Comparison of ENCODE assay signal across 11 mouse cellular contexts in genomic region chr13:110097424-110098050, GRCm38 (mm10).
DNase-seq lines count a peak whose midpoint lies in the region; ATAC-seq lines count a peak whose summit lies in the region.
"Had no signal": no experiment of that assay in that cellular context is flagged by ENCODE, and none has a peak within 500 bp of the region (broad histone marks: within the 10 kb centered on the region; RNA-seq: fewer than 3 reads in every experiment).

No protein-coding gene starts in this region.

- H3K9me3 ChIP-seq in heart, embryonic 14.5 days (ENCODE audit: control insufficient read depth, low read length), result no peaks in the 10 kb centered on the region
- H3K9me3 ChIP-seq in midbrain, embryonic 12.5 days, result 0 out of 2 replicates have a peak, but pooled peaks cover 3% of the 10 kb centered on the region
- H3K9me3 ChIP-seq in midbrain, embryonic 15.5 days, result no peaks in the 10 kb centered on the region
- no peaks in the 10 kb centered on the region for H3K9me3 ChIP-seq in neural tube, embryonic 15.5 days (replicated peaks)
- H3K9me3 ChIP-seq in intestine, embryonic 16.5 days (ENCODE audit: control insufficient read depth, low read length), result no peaks in the 10 kb centered on the region
- H3K9me3 ChIP-seq: G1E; liver, embryonic 15.5 days had no signal

- WGBS in heart, embryonic 14.5 days, result 75% methylated on average over 6 of the region's 6 CpGs
- 84% methylated on average over 6 of the region's 6 CpGs for WGBS in midbrain, embryonic 12.5 days
- 76% methylated on average over 6 of the region's 6 CpGs for WGBS in midbrain, embryonic 15.5 days
- WGBS in neural tube, embryonic 15.5 days, result 58% methylated on average over 6 of the region's 6 CpGs
- WGBS in intestine, embryonic 16.5 days, result 73% methylated on average over 6 of the region's 6 CpGs

- DNase-seq in heart, postnatal 14 days, result no peak
- DNase-seq in cerebellum, postnatal 14 days, result peak; percentile 61 to 62
- DNase-seq in gastrocnemius, postnatal 36 days, result no peak
- DNase-seq: kidney, adult 2 months had no signal

- H3K9ac ChIP-seq in heart, embryonic 14.5 days (ENCODE audit: low read length), result no peak overlapping the region
- no peak overlapping the region for H3K9ac ChIP-seq in midbrain, embryonic 12.5 days (replicated peaks)
- no peak overlapping the region for H3K9ac ChIP-seq in midbrain, embryonic 15.5 days
- no peak overlapping the region for H3K9ac ChIP-seq in neural tube, embryonic 15.5 days (replicated peaks)
- no peak overlapping the region for H3K9ac ChIP-seq in intestine, embryonic 16.5 days (ENCODE audit: low read depth, low read length)
- H3K9ac ChIP-seq: liver, embryonic 15.5 days had no signal

- peak overlapping the region; percentile 10 to 55; a peak in 2 of 4 replicates for H3K27ac ChIP-seq in heart, embryonic 14.5 days (replicated peaks in 1 of 2; ENCODE audit: control insufficient read depth in 1 of 2, insufficient read depth in 1 of 2, low read depth in 2 of 2, low read length in 2 of 2)
- 0 out of 2 replicates have a peak overlapping the region, but pooled peaks have one; percentile 3 for H3K27ac ChIP-seq in midbrain, embryonic 12.5 days (replicated peaks)
- H3K27ac ChIP-seq in midbrain, embryonic 15.5 days, result no peak overlapping the region
- peak overlapping the region; percentile 51; the same call in 1 of the 2 replicates for H3K27ac ChIP-seq in neural tube, embryonic 15.5 days (replicated peaks)
- no peak overlapping the region for H3K27ac ChIP-seq in intestine, embryonic 16.5 days (ENCODE audit: low read length)
- H3K27ac ChIP-seq: liver, embryonic 15.5 days had no signal

- ATAC-seq in heart, embryonic 14.5 days (ENCODE audit: insufficient number of reproducible peaks, insufficient read depth, low FRiP score, low read depth), result no peak
- no peak for ATAC-seq in midbrain, embryonic 12.5 days (ENCODE audit: low FRiP score, low read depth)
- no peak for ATAC-seq in midbrain, embryonic 15.5 days (replicated peaks)
- ATAC-seq in neural tube, embryonic 15.5 days (ENCODE audit: low FRiP score), result peak; percentile 23; the same call in 1 of the 2 replicates
- ATAC-seq in intestine, embryonic 16.5 days, result no peak

- H3K36me3 ChIP-seq in heart, embryonic 14.5 days (ENCODE audit: control insufficient read depth, insufficient read depth, low read length), result no peaks in the 10 kb centered on the region
- H3K36me3 ChIP-seq in midbrain, embryonic 12.5 days, result no peaks in the 10 kb centered on the region
- H3K36me3 ChIP-seq in midbrain, embryonic 15.5 days (replicated peaks), result no peaks in the 10 kb centered on the region
- no peaks in the 10 kb centered on the region for H3K36me3 ChIP-seq in neural tube, embryonic 15.5 days
- H3K36me3 ChIP-seq in intestine, embryonic 16.5 days (ENCODE audit: control insufficient read depth, insufficient read depth, low read length), result no peaks in the 10 kb centered on the region
- H3K36me3 ChIP-seq: G1E; liver, embryonic 15.5 days had no signal

- no peak overlapping the region for H3K4me2 ChIP-seq in heart, embryonic 14.5 days (ENCODE audit: low read length)
- no peak overlapping the region for H3K4me2 ChIP-seq in midbrain, embryonic 12.5 days (replicated peaks)
- no peak overlapping the region for H3K4me2 ChIP-seq in midbrain, embryonic 15.5 days
- no peak overlapping the region for H3K4me2 ChIP-seq in neural tube, embryonic 15.5 days
- no peak overlapping the region for H3K4me2 ChIP-seq in intestine, embryonic 16.5 days (ENCODE audit: low read depth, low read length)
- H3K4me2 ChIP-seq: liver, embryonic 15.5 days had no signal

- no peaks in the 10 kb centered on the region for H3K27me3 ChIP-seq in heart, embryonic 14.5 days (ENCODE audit: control insufficient read depth, insufficient read depth, low read length)
- no peaks in the 10 kb centered on the region for H3K27me3 ChIP-seq in midbrain, embryonic 12.5 days
- H3K27me3 ChIP-seq in midbrain, embryonic 15.5 days (replicated peaks), result no peaks in the 10 kb centered on the region
- no peaks in the 10 kb centered on the region for H3K27me3 ChIP-seq in neural tube, embryonic 15.5 days (replicated peaks)
- H3K27me3 ChIP-seq in intestine, embryonic 16.5 days (replicated peaks; ENCODE audit: control insufficient read depth, insufficient read depth, low read length), result no peaks in the 10 kb centered on the region
- H3K27me3 ChIP-seq: liver, embryonic 15.5 days had no signal

- no peak overlapping the region for H3K4me3 ChIP-seq in heart, embryonic 14.5 days (ENCODE audit: control insufficient read depth in 1 of 2, insufficient read depth in 1 of 2, low read depth in 1 of 2, low read length in 2 of 2)
- no peak overlapping the region for H3K4me3 ChIP-seq in midbrain, embryonic 12.5 days
- H3K4me3 ChIP-seq in midbrain, embryonic 15.5 days, result no peak overlapping the region
- no peak overlapping the region for H3K4me3 ChIP-seq in neural tube, embryonic 15.5 days (replicated peaks)
- H3K4me3 ChIP-seq in intestine, embryonic 16.5 days (ENCODE audit: low read length), result no peak overlapping the region
- H3K4me3 ChIP-seq: liver, embryonic 15.5 days had no signal

- H3K4me1 ChIP-seq in heart, embryonic 14.5 days (ENCODE audit: control insufficient read depth in 2 of 2, insufficient read depth in 2 of 2, low read length in 2 of 2), result no peaks in the 10 kb centered on the region
- peaks cover 18% of the 10 kb centered on the region for H3K4me1 ChIP-seq in midbrain, embryonic 12.5 days
- H3K4me1 ChIP-seq in midbrain, embryonic 15.5 days, result peaks cover 25% of the 10 kb centered on the region
- H3K4me1 ChIP-seq in neural tube, embryonic 15.5 days, result peaks cover 30% of the 10 kb centered on the region
- H3K4me1 ChIP-seq in intestine, embryonic 16.5 days (ENCODE audit: control insufficient read depth, insufficient read depth, low read length), result no peaks in the 10 kb centered on the region
- H3K4me1 ChIP-seq: liver, embryonic 15.5 days had no signal

- intact Hi-C loops in heart, postnatal 14 days (cut with DNase I), result no loop called here
- intact Hi-C loops in gastrocnemius, postnatal 36 days (cut with DNase I), result no loop called here

Comparison
In these comparisons a context has a peak if more than half of its experiments do, and no peak if none do; other contexts are left out.
1. H3K27ac ChIP-seq: peak in heart, embryonic 14.5 days (2 of 2), midbrain, embryonic 12.5 days (single experiment) and neural tube, embryonic 15.5 days (single experiment); none in midbrain, embryonic 15.5 days (single experiment) and intestine, embryonic 16.5 days (single experiment).
2. DNase-seq: peak in cerebellum, postnatal 14 days (2 of 2); none in heart, postnatal 14 days (0 of 2) and gastrocnemius, postnatal 36 days (0 of 2).